Mouse (Mus musculus): Measurements from ENCODE around the gene Trip6.

DNA sequence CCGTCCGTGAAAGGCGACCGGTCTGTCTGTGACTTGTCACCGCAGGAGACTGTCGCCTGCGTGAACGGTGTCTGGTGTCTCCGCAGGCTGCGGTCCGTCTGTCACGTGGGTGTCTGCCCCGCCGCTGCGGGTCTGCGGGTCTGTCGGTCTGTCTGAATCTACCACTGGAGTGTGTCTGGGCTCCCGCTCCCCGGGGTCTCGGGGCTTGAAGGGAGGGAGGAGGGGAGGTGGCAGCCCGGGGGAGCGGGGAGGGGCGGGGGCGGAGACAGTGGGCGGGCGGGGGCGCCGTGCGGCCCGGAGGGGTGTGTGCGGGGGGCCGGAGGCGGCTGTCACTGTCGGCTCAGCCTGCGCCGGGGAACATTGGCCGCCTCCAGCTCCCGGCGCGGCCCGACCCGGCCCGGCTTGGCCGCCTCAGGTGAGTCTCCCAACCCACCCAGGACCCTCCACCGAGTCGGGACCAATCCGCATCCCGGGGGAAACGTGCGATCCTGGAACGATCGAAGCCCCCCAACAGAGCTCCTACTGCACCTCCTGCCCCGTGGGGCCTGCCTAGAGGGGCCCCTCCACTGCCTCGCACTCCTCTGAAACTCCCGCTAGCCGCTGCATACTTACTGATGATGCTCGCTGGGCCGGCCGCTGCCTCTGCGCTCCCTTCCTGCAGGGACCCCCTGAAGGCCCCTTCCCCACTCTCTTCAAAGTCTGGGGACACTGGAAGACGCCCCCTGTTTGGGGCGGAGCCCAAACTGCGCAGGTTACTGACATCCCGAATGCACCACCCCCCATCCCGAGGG, 26.1 kb downstream of the Trip6 start:
- TF ChIP-seq CTCF (IDR thresholded peaks at IDR 0.05), result no peak
- no peak for TF ChIP-seq EP300 (IDR thresholded peaks at IDR 0.05)

Data from lung, postnatal 0 days (tissue).